Mouse (Mus musculus) retina, postnatal 7 days (tissue): ENCODE measurements around the gene Acd.

Experiments used
- DNase-seq: peaks from one replicate; pipeline ENCODE4 v3.0.0-alpha.2; 2012; ENCODE audit warnings: low read depth, low spot score

The Acd gene

DNA sequence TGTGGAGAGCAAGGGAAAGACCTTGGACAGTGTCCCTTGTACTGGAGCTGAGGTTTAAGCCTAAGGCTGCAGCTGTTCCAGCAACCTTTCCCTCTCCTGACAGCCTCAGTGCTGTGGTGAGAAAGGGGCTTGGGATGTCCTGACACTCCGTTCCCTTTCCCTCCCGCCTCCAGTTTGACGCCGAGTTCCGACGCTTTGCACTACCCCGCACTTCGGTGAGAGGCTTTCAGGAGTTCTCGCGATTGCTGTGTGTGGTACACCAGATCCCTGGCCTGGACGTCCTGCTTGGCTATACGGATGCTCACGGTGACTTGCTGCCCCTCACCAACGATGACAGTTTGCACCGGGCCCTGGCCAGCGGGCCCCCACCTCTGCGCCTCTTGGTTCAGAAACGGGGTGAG is 1.1 kb upstream of the Acd start:
- no peak for DNase-seq

GRCm38 (mm10) chr8:105700566-105700965 is 336 bp downstream of the Acd start:
- no peak for DNase-seq

DNA sequence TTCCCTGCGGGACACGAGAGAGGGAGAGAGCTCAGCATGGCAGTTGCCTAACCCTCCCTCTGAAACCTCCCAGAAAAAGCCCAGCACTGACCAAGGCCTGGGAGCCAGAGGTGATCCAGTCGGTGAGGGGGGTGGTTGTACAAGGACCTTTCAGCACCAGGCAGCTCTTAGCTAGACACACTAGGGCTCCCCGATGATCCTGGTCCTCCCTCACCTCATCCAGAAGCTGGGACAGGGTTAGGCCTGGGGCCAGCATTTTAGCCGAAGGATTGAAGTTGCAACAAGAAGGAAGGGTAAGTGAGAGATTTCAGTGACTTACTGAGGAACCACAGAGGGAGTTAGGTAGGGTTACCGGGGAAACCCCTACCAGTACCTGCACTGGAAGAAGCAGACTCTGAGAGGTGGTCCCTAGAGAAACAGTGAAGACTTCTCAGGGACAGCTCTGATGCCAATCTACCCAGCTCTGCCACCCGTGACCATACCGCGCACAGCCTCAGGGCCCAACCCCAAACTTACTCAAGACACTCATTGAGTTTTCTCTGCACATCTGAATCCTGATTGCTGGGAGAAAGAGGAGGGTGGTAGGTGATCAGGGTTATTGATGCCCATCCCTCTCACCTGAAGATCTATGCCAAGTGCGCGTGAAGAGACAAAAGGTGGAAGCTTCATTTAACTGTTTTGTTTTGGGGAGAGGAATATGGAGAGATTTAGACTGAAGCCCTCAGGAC is 1.2 kb downstream of the Acd start:
- no peak for DNase-seq

DNA sequence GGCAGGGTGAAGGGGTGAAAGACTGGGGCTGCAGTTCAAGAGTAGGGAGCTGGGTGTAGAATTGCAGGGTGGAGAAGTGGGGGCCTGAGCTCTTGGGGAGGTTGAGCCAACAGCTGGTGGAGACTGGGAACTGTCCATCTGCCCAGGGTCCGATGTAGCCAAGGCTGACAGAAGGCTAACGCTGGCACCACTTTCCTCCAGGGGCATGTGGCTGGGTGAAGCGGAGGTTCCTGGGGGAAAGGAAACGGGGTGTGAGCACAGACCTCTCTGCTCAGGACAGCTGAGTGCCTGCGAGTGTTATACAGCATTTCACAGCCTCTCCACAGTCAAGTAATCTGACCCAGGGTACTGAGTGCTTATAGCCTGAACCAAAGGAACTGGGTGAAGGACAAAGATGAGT is 2.2 kb downstream of the Acd start:
- DNase-seq: no peak

DNA sequence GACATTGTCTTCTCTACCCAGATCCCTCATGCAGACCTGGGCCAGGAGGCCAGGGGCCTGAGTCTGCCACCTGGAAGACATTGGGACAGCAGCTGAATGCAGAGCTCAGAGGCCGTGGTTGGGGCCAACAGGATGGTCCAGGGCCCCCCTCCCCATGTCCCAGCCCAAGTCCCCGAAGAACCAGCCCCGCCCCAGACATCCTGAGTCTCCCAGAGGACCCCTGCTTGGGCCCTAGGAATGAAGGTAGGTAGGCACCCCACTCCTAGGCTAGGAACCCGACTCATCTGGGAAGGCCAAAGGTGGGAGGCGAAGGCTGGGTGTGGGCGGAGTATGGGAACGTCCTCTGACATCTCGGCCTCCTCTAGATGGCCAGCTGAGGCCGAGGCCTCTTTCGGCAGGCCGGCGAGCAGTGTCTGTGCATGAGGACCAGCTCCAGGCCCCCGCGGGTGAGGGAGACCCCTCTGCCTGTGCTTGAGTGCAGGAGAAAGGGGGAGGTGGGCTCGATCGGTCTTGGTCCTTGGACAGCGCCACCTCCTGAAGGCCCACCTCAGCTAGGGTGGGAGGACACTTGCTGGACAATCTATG is 3.6 kb downstream of the Acd start:
- no peak for DNase-seq

DNA sequence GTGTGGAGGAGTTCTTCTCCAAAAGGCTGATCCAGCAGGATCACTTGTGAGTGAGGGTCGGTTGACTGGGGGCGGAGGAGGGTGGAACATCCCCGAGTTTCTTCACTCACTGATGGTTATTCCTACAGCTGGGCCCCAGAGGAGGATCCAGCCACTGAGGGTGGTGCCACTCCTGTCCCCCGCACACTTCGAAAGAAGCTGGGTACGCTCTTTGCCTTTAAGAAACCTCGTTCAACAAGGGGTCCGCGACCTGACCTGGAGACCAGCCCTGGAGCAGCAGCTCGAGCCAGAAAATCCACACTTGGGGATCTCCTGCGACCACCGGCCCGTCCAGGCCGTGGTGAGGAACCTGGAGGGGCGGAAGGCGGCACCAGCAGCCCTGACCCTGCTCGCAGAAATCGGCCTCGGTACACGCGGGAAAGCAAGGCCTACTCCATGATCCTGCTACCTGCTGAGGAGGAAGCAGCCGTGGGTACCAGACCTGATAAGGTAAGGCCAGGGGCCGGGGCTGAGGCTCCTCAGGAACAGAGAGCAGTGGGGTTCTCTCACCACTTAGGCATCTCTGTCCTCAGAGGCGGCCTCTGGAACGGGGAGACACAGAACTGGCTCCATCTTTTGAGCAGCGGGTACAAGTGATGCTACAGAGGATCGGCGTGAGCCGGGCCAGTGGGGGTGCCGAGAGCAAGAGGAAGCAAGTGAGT is 5.7 kb downstream of the Acd start:
- no peak for DNase-seq

DNA sequence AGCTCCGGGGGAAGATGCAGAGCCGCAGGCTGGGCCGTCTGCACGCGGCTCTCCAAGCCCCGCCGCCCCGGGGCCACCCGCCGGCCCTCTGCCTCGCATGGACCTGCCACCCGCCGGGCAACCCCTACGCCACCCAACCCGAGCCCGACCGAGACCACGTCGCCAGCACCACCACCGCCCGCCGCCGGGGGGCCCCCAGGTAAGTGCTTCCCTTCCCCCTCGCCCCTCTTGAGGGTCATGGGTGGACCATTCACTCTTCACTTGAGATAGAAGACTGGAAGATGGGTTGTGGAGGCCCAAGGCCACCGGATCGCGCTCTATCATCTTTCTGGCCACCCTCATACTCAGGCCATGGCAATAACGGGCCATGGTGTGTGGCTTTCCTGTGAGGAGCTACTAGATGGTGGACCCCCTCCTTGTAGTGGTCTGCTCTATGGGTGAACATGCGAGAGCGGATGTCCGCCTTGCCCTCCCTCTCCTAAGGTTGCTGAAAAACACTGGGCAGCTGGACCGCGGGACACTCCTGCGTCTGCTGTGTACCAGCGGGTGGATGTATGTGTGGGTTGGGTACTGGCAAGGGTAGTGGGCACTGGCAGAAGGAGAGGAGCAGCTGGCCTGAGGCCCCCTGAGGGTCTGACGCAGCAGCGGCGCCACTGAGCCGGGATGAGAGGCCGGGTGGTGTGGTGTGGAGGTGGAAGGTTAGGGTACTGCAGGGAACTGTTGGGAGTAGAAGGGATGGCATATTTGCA is 6.7 kb downstream of the Acd start:
- DNase-seq: no peak

DNA sequence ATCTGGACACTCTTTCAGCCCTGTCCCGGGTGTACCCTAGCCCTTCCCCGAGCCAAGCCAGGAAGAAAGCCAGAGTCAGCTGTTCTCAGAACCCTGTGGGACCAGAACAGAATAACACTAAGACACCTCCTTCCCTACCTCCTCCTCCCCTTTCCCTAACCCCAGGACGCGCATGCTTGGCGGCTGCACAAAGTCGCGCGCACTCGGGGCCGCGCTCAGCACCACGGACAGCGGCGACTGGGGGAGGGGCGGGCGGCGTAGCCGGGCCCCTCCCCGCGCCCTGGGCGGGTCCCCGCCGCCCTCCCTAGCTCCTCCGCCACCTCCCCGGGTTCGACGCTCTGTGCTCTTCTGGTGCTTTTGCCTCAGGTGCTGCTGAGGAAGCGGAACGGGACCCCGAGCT is 7.3 kb downstream of the Acd start:
- no peak for DNase-seq

- no peak for DNase-seq
These were observed 8.3 kb downstream of the Acd start for GRCm38 (mm10) chr8:105692449-105693182.

DNA sequence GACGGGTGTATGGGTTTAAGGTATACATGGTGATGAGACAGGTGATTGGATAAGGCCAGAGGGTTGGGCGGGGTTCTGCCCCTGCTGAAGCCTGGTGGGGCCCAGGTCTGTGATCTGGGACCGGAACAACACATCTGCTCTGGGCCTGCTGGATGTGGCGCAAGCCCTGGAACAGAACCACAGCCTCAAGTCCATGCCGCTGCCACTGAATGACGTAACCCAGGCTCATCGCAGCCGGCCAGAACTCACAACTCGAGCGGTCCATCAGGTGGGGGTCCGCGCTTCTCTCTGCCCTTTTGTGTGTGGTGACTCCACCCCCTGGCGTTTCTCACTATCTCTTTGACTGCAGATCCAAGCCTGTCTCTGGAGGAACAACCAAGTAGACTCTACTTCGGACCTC is 9.9 kb downstream of the Acd start:
- no peak for DNase-seq

GRCm38 (mm10) chr8:105689983-105690360 is 10.9 kb downstream of the Acd start:
- DNase-seq: no peak

DNA sequence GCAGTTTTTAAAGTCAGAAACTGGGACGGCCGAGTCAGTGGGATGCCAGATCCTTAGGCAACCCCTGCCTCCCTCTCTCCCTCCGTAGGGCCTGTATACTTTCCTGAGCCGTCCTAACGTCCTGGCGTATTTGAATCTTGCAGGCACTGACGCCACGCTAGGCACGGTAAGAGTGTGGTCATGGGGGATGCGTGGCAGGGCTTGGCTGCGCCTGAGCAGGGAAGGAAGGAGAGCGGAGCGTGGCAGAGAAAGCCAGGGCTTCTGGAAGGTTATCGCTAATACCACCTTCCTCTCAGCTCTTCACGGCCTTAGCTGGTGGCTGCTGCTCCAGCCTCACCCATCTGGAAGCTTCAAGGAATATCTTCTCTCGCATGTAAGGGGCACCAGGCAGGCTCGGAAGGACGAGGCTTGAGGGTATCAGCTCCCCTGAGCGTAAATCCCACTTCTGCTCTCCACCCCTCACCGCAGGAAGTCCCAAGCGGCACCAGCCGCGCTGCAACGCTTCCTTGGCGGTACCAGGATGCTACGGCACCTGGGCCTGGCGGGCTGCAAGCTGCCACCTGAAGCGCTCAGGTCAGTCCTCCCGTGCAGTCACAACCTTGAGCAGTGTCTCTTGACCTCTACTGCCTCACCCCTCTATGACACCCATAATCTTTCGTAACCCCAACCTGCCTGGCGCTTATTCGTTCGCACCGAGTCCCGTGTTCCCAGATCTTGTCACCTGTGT is 11.5 kb downstream of the Acd start:
- no peak for DNase-seq

DNA sequence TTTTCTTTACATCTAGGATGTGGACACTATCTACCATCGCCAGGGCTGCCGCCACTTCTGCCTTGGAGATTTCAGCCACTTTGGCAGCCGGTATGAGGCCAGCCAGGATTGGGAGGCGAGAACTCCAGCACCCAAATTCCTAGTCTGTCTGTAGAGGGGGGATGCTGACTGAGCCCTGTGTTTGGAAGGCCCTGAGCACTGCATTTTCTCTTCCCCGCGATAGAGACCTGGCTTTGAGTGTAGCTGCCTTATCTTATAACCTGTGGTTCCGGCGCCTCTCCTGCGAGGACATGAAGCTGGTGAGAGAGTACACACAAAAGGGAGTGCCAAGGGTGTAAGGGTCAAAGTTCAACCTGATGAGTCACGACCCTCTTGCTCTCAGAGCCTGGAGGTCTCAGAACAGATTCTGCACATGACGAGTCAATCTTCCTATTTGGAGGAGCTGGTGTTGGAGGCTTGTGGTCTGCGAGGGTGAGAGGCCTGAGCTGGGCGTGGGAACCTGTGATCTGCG is 12.6 kb downstream of the Acd start:
- no peak for DNase-seq

GRCm38 (mm10) chr8:105687512-105687911 is 13.4 kb downstream of the Acd start:
- DNase-seq: no peak

GRCm38 (mm10) chr8:105686551-105686950 is 14.4 kb downstream of the Acd start:
- DNase-seq: no peak

GRCm38 (mm10) chr8:105685796-105686308 is 15.1 kb downstream of the Acd start, which contains the start of gene Carmil2:
Carmil2 (plus strand) TSS chr8:105686274.
- DNase-seq: no peak

DNA sequence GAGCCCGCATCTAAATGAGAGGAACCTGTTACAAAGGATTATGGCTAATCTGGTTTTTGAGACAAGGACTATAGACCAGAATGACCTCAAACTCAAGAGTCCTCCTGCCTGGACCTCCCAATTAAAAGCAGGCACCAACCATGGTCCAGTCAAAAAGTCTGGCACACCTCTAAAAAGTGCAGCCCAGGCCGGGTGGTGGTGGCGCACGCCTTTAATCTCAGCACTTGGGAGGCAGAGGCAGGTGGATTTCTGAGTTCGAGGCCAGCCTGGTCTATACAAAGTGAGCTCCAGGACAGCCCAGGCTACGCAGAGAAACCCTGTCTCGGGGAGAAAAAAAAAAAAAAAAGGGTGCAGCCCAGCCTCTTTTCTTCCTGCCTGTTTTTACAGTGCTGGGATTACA is 15.6 kb downstream of the Acd start:
- DNase-seq: no peak

GRCm38 (mm10) chr8:105677891-105678290 is 23.0 kb downstream of the Acd start:
- DNase-seq: no peak

DNA sequence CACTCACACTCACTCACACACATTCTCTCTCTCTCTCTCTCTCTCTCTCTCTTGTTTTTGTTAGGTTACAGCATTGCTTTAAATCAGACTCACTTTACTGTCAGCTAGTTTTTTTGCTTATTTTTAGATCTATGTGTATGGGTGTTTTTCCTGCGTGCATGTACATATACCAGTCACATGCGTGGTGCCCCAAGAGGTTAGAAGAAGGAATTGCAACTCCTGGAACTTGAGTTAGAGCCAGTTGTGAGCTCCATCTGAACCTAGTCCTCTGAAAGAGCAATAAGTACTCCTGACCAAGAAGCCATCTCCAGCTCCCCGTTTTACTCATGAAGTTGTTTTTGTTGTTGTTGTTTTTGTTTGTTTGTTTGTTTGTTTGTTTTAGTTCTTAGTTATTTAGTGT is 39.7 kb downstream of the Acd start:
- DNase-seq: no peak

- DNase-seq: no peak
These were observed 43.3 kb downstream of the Acd start for GRCm38 (mm10) chr8:105657641-105658040.
